Mouse (Mus musculus) lung, adult 2 months (tissue): ENCODE results near the gene Bphl.

Experiments used
- CTCF ChIP-seq: fragments of 200-500 bp; IDR thresholded peaks from 2 replicates; pipeline ENCODE4 v1.5.1; 2011; ENCODE audit warnings: mild to moderate bottlenecking, low read length, control low read depth; ENCODE audit not compliant: insufficient read depth
- POLR2A ChIP-seq: fragments of 200-500 bp; IDR thresholded peaks from 2 replicates; pipeline ENCODE4 v1.6.1; 2011; ENCODE audit warnings: low read depth, mild to moderate bottlenecking, control low read depth, low read length, borderline replicate concordance; ENCODE audit errors: extremely low read depth

- TF ChIP-seq CTCF (no peak), POLR2A (no peak)
These were observed 82.0 kb downstream of the Bphl start for GRCm38 (mm10) chr13:34119406-34119805.
